In genomic region chr11:20800277-20801092, GRCm38 (mm10) we compare ENCODE assay signal across 11 mouse cellular contexts. TPM values are rescaled to one million over a fixed set of nuclear protein-coding genes. Genes with fewer than 3 reads are reported as not detected.
A peak's percentile ranks its signal among the peaks of the same experiment; 100 is the strongest.
DNase-seq lines count a peak whose midpoint lies in the region; ATAC-seq lines count a peak whose summit lies in the region.
"Had no signal": no experiment of that assay in that cellular context is flagged by ENCODE, and none has a peak within 500 bp of the region (broad histone marks: within the 10 kb centered on the region; RNA-seq: fewer than 3 reads in every experiment).

No protein-coding gene starts in this region.

- no peak for DNase-seq in heart, postnatal 4 days
- DNase-seq in retina, postnatal 7 days (ENCODE audit: low read depth, low spot score), result peak; percentile 19
- DNase-seq in left cerebral cortex, adult 9 months (ENCODE audit: low spot score in 2 of 2), result no peak
- no peak for DNase-seq in spleen, adult 18-20 months
- DNase-seq in thymus, postnatal 25 days, result no peak
- DNase-seq: heart, postnatal 14 days; thymus, adult 2 months had no signal

- H3K9me3 ChIP-seq in heart, embryonic 15.5 days (replicated peaks), result no peaks in the 10 kb centered on the region
- H3K9me3 ChIP-seq in hindbrain, embryonic 13.5 days, result no peaks in the 10 kb centered on the region
- no peaks in the 10 kb centered on the region for H3K9me3 ChIP-seq in lung, embryonic 15.5 days

- WGBS in heart, embryonic 15.5 days, result 27% methylated on average over 14 of the region's 14 CpGs
- 21% methylated on average over 14 of the region's 14 CpGs for WGBS in hindbrain, embryonic 13.5 days
- WGBS in lung, embryonic 15.5 days, result 32% methylated on average over 14 of the region's 14 CpGs

- ATAC-seq in heart, embryonic 15.5 days (replicated peaks; ENCODE audit: insufficient number of reproducible peaks, insufficient read depth, low FRiP score, low read depth), result no peak
- peak; percentile 49; the same call in 1 of the 2 replicates for ATAC-seq in hindbrain, embryonic 13.5 days (ENCODE audit: low FRiP score)
- ATAC-seq in lung, embryonic 15.5 days (ENCODE audit: borderline replicate concordance, extremely low read depth, low FRiP score, low TSS enrichment), result no peak

- no peak overlapping the region for H3K9ac ChIP-seq in heart, embryonic 15.5 days
- H3K9ac ChIP-seq in hindbrain, embryonic 13.5 days, result no peak overlapping the region
- H3K9ac ChIP-seq in lung, embryonic 15.5 days, result no peak overlapping the region

- H3K27ac ChIP-seq in heart, embryonic 15.5 days, result no peak overlapping the region
- H3K27ac ChIP-seq in hindbrain, embryonic 13.5 days, result peak overlapping the region; percentile 61
- peak overlapping the region; percentile 20 for H3K27ac ChIP-seq in lung, embryonic 15.5 days

- no peaks in the 10 kb centered on the region for H3K27me3 ChIP-seq in heart, embryonic 15.5 days
- H3K27me3 ChIP-seq in hindbrain, embryonic 13.5 days, result no peaks in the 10 kb centered on the region
- H3K27me3 ChIP-seq in lung, embryonic 15.5 days, result no peaks in the 10 kb centered on the region
- H3K27me3 ChIP-seq: CH12.LX had no signal

- H3K36me3 ChIP-seq in heart, embryonic 15.5 days, result no peaks in the 10 kb centered on the region
- H3K36me3 ChIP-seq in hindbrain, embryonic 13.5 days, result no peaks in the 10 kb centered on the region
- no peaks in the 10 kb centered on the region for H3K36me3 ChIP-seq in lung, embryonic 15.5 days

- H3K4me2 ChIP-seq in heart, embryonic 15.5 days, result peak overlapping the region; percentile 22; the same call in 1 of the 2 replicates
- peak overlapping the region; percentile 16; the same call in 1 of the 2 replicates for H3K4me2 ChIP-seq in hindbrain, embryonic 13.5 days
- H3K4me2 ChIP-seq in lung, embryonic 15.5 days, result no peak overlapping the region

- no peaks in the 10 kb centered on the region for H3K4me1 ChIP-seq in heart, embryonic 15.5 days (replicated peaks)
- H3K4me1 ChIP-seq in hindbrain, embryonic 13.5 days (replicated peaks), result peaks cover 11% of the 10 kb centered on the region
- no peaks in the 10 kb centered on the region; the same call in 1 of the 2 replicates for H3K4me1 ChIP-seq in lung, embryonic 15.5 days

- H3K4me3 ChIP-seq in heart, embryonic 15.5 days, result no peak overlapping the region
- no peak overlapping the region for H3K4me3 ChIP-seq in hindbrain, embryonic 13.5 days
- H3K4me3 ChIP-seq in lung, embryonic 15.5 days, result no peak overlapping the region

RNA-seq across cellular contexts. Expression of gene Lgalsl, which starts 30.4 kb away (rescaled TPM):
- polyA plus RNA-seq in heart, embryonic 15.5 days (2015; fragmentation: Nextera tagmentation; extraction: Ambion mirVana), result 34.8 and 36.5 TPM in 2 replicates
- total RNA-seq in heart, postnatal 4 days (2021), result 10 to 100 TPM; 40.4 to 43.0 TPM
- polyA plus RNA-seq in hindbrain, embryonic 13.5 days (2015; fragmentation: Nextera tagmentation; extraction: Ambion mirVana), result 51.2 and 53.2 TPM in 2 replicates
- 52.3 and 54.4 TPM in 2 replicates for polyA plus RNA-seq in lung, embryonic 15.5 days (2015; fragmentation: Nextera tagmentation; extraction: Ambion mirVana)

RNA-seq across cellular contexts. Expression of gene Aftph, which starts 59.1 kb away (rescaled TPM):
- polyA plus RNA-seq in heart, embryonic 15.5 days (2015; fragmentation: Nextera tagmentation; extraction: Ambion mirVana), result 9.2 and 11.9 TPM in 2 replicates
- total RNA-seq in heart, postnatal 4 days (2021), result 10 to 100 TPM; 18.7 to 22.5 TPM
- 37.7 and 40.2 TPM in 2 replicates for polyA plus RNA-seq in hindbrain, embryonic 13.5 days (2015; fragmentation: Nextera tagmentation; extraction: Ambion mirVana)
- polyA plus RNA-seq in lung, embryonic 15.5 days (2015; fragmentation: Nextera tagmentation; extraction: Ambion mirVana), result 18.4 and 19.7 TPM in 2 replicates
